Mouse (Mus musculus) lung, embryonic 15.5 days (tissue): ENCODE measurements around the gene Pkd1l2. TPM values are rescaled to one million over a fixed set of nuclear protein-coding genes. Genes with fewer than 3 reads are reported as not detected.

Experiments
- ATAC-seq: fragments of 200-750 bp; cut with Nextera tagmentation; 2 replicates; pipeline ENCODE4 v1.8.0; 2017; ENCODE audit warnings: moderate number of reproducible peaks, borderline replicate concordance; ENCODE audit not compliant: low FRiP score, low TSS enrichment; ENCODE audit errors: extremely low read depth
- H3K27ac ChIP-seq: fragments of 300-500 bp; sonication (generic); 2 replicates; pipeline ENCODE4 v1.5.1; 2015; ENCODE audit warnings: moderate library complexity, mild to moderate bottlenecking, inconsistent platforms
- H3K27me3 ChIP-seq: fragments of 300-500 bp; sonication (generic); 2 replicates; pipeline ENCODE4 v1.6.1; 2015; ENCODE audit warnings: inconsistent platforms
- H3K36me3 ChIP-seq: fragments of 300-500 bp; sonication (generic); 2 replicates; pipeline ENCODE4 v1.6.1; 2015; ENCODE audit warnings: inconsistent platforms
- H3K4me1 ChIP-seq: fragments of 300-500 bp; sonication (generic); 2 replicates; pipeline ENCODE4 v1.6.1; 2015; ENCODE audit warnings: inconsistent platforms
- H3K4me2 ChIP-seq: fragments of 300-500 bp; sonication (generic); 2 replicates; pipeline ENCODE4 v1.6.1; 2015; ENCODE audit warnings: inconsistent platforms, mild to moderate bottlenecking, moderate library complexity
- H3K4me3 ChIP-seq: fragments of 300-500 bp; sonication (generic); 2 replicates; pipeline ENCODE4 v1.5.1; 2015; ENCODE audit warnings: mild to moderate bottlenecking, inconsistent platforms
- H3K9ac ChIP-seq: fragments of 300-500 bp; sonication (generic); 2 replicates; pipeline ENCODE4 v1.6.1; 2015; ENCODE audit warnings: inconsistent platforms
- H3K9me3 ChIP-seq: fragments of 300-500 bp; sonication (generic); 2 replicates; pipeline ENCODE4 v1.6.1; 2016; ENCODE audit warnings: inconsistent platforms
- WGBS: fragments of 180-500 bp; shearing (Covaris S2); methylation state at CpG from one replicate; pipeline ENCODE4 v1.1.7; 2015; 5-methylcytosine and 5-hydroxymethylcytosine counted together
- polyA plus RNA-seq: library from polyadenylated mRNA; unstranded; fragments of >200 nt; fragmentation: Nextera tagmentation; extraction: Ambion mirVana; gene quantifications from 2 replicates; pipeline ENCODE4 v1.2.1, GENCODE M21; 2015

Pkd1l2 gene
- polyA plus RNA-seq, 1 experiment from 2014 or later, result not detected

GRCm38 (mm10) chr8:116947589-116947988 is 134.7 kb downstream of the Pkd1l2 start:
- Histone ChIP-seq H3K36me3 (no peaks in the 10 kb centered on the region), H3K9ac (no peak overlapping the region), H3K4me2 (no peak overlapping the region), H3K4me3 (no peak overlapping the region), H3K27me3 (no peaks in the 10 kb centered on the region), H3K4me1 (peaks cover 56% of the 10 kb centered on the region), H3K27ac (peak overlapping the region; percentile 52), H3K9me3 (no peaks in the 10 kb centered on the region)
- ATAC-seq, result no peak
- WGBS, result 74% methylated on average over 7 of the region's 7 CpGs

DNA sequence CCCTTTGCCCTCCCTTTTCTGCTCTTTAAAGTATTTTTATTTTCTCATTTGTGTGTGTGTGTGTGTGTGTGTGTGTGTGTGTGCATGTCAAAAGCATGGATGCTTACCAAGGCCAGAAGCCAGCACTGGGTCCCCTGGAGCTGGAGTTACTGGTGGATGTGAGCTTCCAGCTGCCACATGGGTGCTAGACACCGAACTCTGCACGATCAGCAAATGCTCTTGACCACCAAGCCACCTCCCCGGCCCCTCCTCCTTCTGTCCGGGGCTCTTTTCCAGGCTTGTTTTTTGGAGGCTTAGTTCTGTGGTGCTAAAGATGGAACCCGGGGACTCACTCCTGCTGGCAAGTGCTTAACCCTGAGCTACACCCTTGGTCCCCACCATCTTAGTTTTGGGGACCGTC is 135.4 kb downstream of the Pkd1l2 start:
- WGBS, result 68% methylated on average over 6 of the region's 6 CpGs
- H3K9ac ChIP-seq, result no peak overlapping the region
- no peak for ATAC-seq

DNA sequence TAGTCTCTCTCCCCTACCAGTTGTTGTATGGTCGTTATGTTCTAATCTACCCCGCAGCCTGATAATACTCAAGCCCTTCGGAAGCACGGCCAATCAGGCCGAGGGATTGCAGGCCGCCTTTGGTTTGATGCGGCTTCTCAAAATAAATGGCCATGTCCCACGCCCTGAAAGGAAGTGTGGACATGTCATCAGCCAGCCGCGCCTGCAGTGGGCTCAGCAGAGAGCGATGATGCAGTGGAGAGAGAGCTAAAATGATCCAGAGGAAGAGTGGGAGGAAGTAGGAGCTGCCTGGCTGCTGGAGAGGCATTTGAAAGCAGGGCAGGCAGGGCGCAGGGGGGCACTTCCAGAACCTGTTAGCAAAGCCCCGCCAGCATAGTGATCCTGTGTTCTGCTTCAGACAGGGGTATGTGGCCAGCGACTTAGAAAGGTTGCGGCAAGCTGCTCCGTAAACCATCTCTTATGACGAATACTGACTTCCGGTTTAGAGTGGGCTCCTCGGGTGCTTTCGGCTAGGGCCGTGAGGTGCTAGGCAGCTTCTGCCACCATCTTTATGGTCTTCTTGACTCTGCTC is 135.9 kb downstream of the Pkd1l2 start:
- Histone ChIP-seq H3K27me3 (no peaks in the 10 kb centered on the region), H3K4me3 (no peak overlapping the region), H3K9ac (no peak overlapping the region)

More for the DNA sequence above, 135.4 kb downstream of the Pkd1l2 start:
- H3K4me3 ChIP-seq, result no peak overlapping the region
- peak overlapping the region; percentile 11; the same call in 1 of the 2 replicates for H3K4me2 ChIP-seq
- peak overlapping the region; percentile 4; the same call in 1 of the 2 replicates for H3K27ac ChIP-seq
- H3K9me3 ChIP-seq, result no peaks in the 10 kb centered on the region
- no peaks in the 10 kb centered on the region for H3K36me3 ChIP-seq
- H3K4me1 ChIP-seq, result peaks cover 55% of the 10 kb centered on the region
- H3K27me3 ChIP-seq, result no peaks in the 10 kb centered on the region

More for the DNA sequence above, 135.9 kb downstream of the Pkd1l2 start:
- H3K27ac ChIP-seq, result peak overlapping the region; percentile 4; the same call in 1 of the 2 replicates
- peak overlapping the region; percentile 11 for H3K4me2 ChIP-seq
- peaks cover 51% of the 10 kb centered on the region for H3K4me1 ChIP-seq
- no peak for ATAC-seq
- H3K36me3 ChIP-seq, result no peaks in the 10 kb centered on the region
- 65% methylated on average over 21 of the region's 21 CpGs for WGBS
- H3K9me3 ChIP-seq, result no peaks in the 10 kb centered on the region

Other genes starting within 250 kb of the Pkd1l2 start
- 85.7 and 86.6 TPM in 2 replicates for gene Cmc2, start 161.0 kb downstream of the Pkd1l2 start, polyA plus RNA-seq
- 45.7 and 46.5 TPM in 2 replicates for gene Cenpn, start 160.7 kb downstream of the Pkd1l2 start, polyA plus RNA-seq
- gene Atmin, start 139.1 kb downstream of the Pkd1l2 start, polyA plus RNA-seq, result 12.1 and 13.0 TPM in 2 replicates
- 2.4 and 2.8 TPM in 2 replicates for gene 1700030J22Rik, start 103.5 kb downstream of the Pkd1l2 start, polyA plus RNA-seq
- 113 TPM in 2 replicates for gene Gcsh, start 88.9 kb downstream of the Pkd1l2 start, polyA plus RNA-seq
- gene Bco1, start 13.4 kb upstream of the Pkd1l2 start, polyA plus RNA-seq, result 0.52 and 0.72 TPM in 2 replicates
- 2.1 and 2.3 TPM in 2 replicates for gene Gan, start 75.7 kb upstream of the Pkd1l2 start, polyA plus RNA-seq
- 18.8 and 21.7 TPM in 2 replicates for gene Cmip, start 174.6 kb upstream of the Pkd1l2 start, polyA plus RNA-seq